Mouse (Mus musculus) forebrain, embryonic 13.5 days (tissue): ENCODE results near the gene Plcb3. TPM values are rescaled to one million over a fixed set of nuclear protein-coding genes. Genes with fewer than 3 reads are reported as not detected.
A peak's percentile ranks its signal among the peaks of the same experiment; 100 is the strongest.
"Not testable (repeated sequence)": the region's sequence is repeated elsewhere in the genome, so short reads cannot be mapped to it uniquely, and the experiment has no call there.

Experiments
- ATAC-seq: fragments of 200-750 bp; cut with Nextera tagmentation; 2 replicates; pipeline ENCODE4 v1.8.0; 2017
- H3K27ac ChIP-seq: fragments of 300-500 bp; sonication (generic); 2 replicates; pipeline ENCODE4 v1.5.1; 2015; ENCODE audit warnings: inconsistent platforms, mild to moderate bottlenecking, moderate library complexity
- H3K27me3 ChIP-seq: fragments of 300-500 bp; sonication (generic); 2 replicates; pipeline ENCODE4 v1.6.1; 2015; ENCODE audit warnings: mild to moderate bottlenecking, inconsistent platforms
- H3K36me3 ChIP-seq: fragments of 300-500 bp; sonication (generic); 2 replicates; pipeline ENCODE4 v1.6.1; 2015; ENCODE audit warnings: mild to moderate bottlenecking, inconsistent platforms; ENCODE audit not compliant: poor library complexity, severe bottlenecking
- H3K4me1 ChIP-seq: fragments of 300-500 bp; sonication (generic); 2 replicates; pipeline ENCODE4 v1.6.1; 2015; ENCODE audit warnings: inconsistent platforms
- H3K4me2 ChIP-seq: fragments of 300-500 bp; sonication (generic); 2 replicates; pipeline ENCODE4 v1.6.1; 2015; ENCODE audit warnings: inconsistent platforms, mild to moderate bottlenecking, moderate library complexity
- H3K4me3 ChIP-seq: fragments of 300-500 bp; sonication (generic); 2 replicates; pipeline ENCODE4 v1.5.1; 2015; ENCODE audit warnings: mild to moderate bottlenecking, inconsistent platforms
- H3K9ac ChIP-seq: fragments of 300-500 bp; sonication (generic); 2 replicates; pipeline ENCODE4 v1.6.1; 2015; ENCODE audit warnings: mild to moderate bottlenecking, inconsistent platforms
- H3K9me3 ChIP-seq: fragments of 300-500 bp; sonication (generic); replicated peaks from 2 replicates; pipeline ENCODE4 v1.6.1; 2016; ENCODE audit warnings: inconsistent platforms
- WGBS: fragments of 180-500 bp; shearing (Covaris S2); methylation state at CpG from one replicate; pipeline ENCODE4 v1.1.7; 2015; 5-methylcytosine and 5-hydroxymethylcytosine counted together
- polyA plus RNA-seq: library from polyadenylated mRNA; unstranded; fragments of >200 nt; fragmentation: Nextera tagmentation; extraction: Ambion mirVana; gene quantifications from 2 replicates; pipeline ENCODE4 v1.2.1, GENCODE M21; 2015

The Plcb3 gene
- polyA plus RNA-seq, 1 experiment from 2014 or later: 11.0 TPM

- H3K4me2 ChIP-seq: no peak overlapping the region
- H3K4me1 ChIP-seq: peaks cover 42% of the 10 kb centered on the region
- 81% methylated on average over 9 of the region's 9 CpGs for WGBS
- peaks cover 25% of the 10 kb centered on the region for H3K36me3 ChIP-seq
- ATAC-seq: no peak
- no peak overlapping the region for H3K4me3 ChIP-seq
- no peak overlapping the region for H3K27ac ChIP-seq
- H3K9me3 ChIP-seq: no peaks in the 10 kb centered on the region
- H3K9ac ChIP-seq: no peak overlapping the region
- no peaks in the 10 kb centered on the region for H3K27me3 ChIP-seq
Measured at GRCm38 (mm10) chr19:6997721-6998290, 21.5 kb upstream of the Plcb3 start.

GRCm38 (mm10) chr19:6996006-6996405, 19.7 kb upstream of the Plcb3 start, which contains the start of the genes Nudt22 and Trpt1:
Gene Nudt22, minus strand, starts transcription at chr19:6996117.
Gene Trpt1, plus strand, starts transcription at chr19:6996131.
- ATAC-seq: peak; percentile 79
- H3K4me3 ChIP-seq: peak within 1 kb of the TSS; percentile 64
- under 1% methylated on average over 24 of the region's 24 CpGs for WGBS

GRCm38 (mm10) chr19:6995255-6995991, 19.2 kb upstream of the Plcb3 start:
- no peak for ATAC-seq
- Histone ChIP-seq H3K27ac (0 out of 2 replicates have a peak overlapping the region, but pooled peaks have one; percentile 7), H3K4me1 (peaks cover 51% of the 10 kb centered on the region), H3K4me2 (peak overlapping the region; percentile 83), H3K36me3 (peaks cover 24% of the 10 kb centered on the region), H3K4me3 (peak overlapping the region; percentile 64), H3K9ac (peak overlapping the region; percentile 74), H3K9me3 (no peaks in the 10 kb centered on the region), H3K27me3 (no peaks in the 10 kb centered on the region)
- 52% methylated on average over 21 of the region's 21 CpGs for WGBS

More at GRCm38 (mm10) chr19:6996006-6996405, 19.7 kb upstream of the Plcb3 start, which contains the start of the genes Nudt22 and Trpt1:
- Histone ChIP-seq H3K4me1 (peaks cover 51% of the 10 kb centered on the region), H3K27me3 (no peaks in the 10 kb centered on the region), H3K9ac (peak within 1 kb of the TSS; percentile 74), H3K36me3 (peaks cover 25% of the 10 kb centered on the region), H3K27ac (peak within 1 kb of the TSS; percentile 16; the same call in 1 of the 2 replicates), H3K9me3 (no peaks in the 10 kb centered on the region), H3K4me2 (peak within 1 kb of the TSS; percentile 83)

- Histone ChIP-seq H3K4me2 (peak overlapping the region; percentile 83; the same call in 1 of the 2 replicates), H3K4me3 (peak overlapping the region; percentile 64; the same call in 1 of the 2 replicates), H3K9me3 (no peaks in the 10 kb centered on the region), H3K36me3 (peaks cover 15% of the 10 kb centered on the region), H3K27me3 (no peaks in the 10 kb centered on the region), H3K4me1 (peaks cover 51% of the 10 kb centered on the region), H3K27ac (no peak overlapping the region), H3K9ac (no peak overlapping the region)
- ATAC-seq: no peak
- 84% methylated on average over 8 of the region's 8 CpGs for WGBS
Measured at GRCm38 (mm10) chr19:6994489-6994888, 18.2 kb upstream of the Plcb3 start.

GRCm38 (mm10) chr19:6994002-6994401, 17.7 kb upstream of the Plcb3 start:
- H3K4me3 ChIP-seq: no peak overlapping the region
- H3K27me3 ChIP-seq: no peaks in the 10 kb centered on the region
- 84% methylated on average over 8 of the region's 8 CpGs for WGBS
- H3K36me3 ChIP-seq: peaks cover 10% of the 10 kb centered on the region
- no peak overlapping the region for H3K4me2 ChIP-seq
- no peak overlapping the region for H3K9ac ChIP-seq
- no peaks in the 10 kb centered on the region for H3K9me3 ChIP-seq
- H3K4me1 ChIP-seq: peaks cover 51% of the 10 kb centered on the region
- ATAC-seq: no peak
- no peak overlapping the region for H3K27ac ChIP-seq

GRCm38 (mm10) chr19:6993011-6993770, 16.9 kb upstream of the Plcb3 start:
- H3K4me1 ChIP-seq: peaks cover 54% of the 10 kb centered on the region

GRCm38 (mm10) chr19:6992011-6992858, 16.0 kb upstream of the Plcb3 start, which contains the start of gene Dnajc4:
Gene Dnajc4, minus strand, starts transcription at chr19:6992572.
- H3K27ac ChIP-seq: 0 out of 2 replicates have a peak within 1 kb of the TSS, but pooled peaks have one; percentile 8
- H3K27me3 ChIP-seq: no peaks in the 10 kb centered on the region
- peak within 1 kb of the TSS; percentile 53 for H3K4me3 ChIP-seq
- H3K4me2 ChIP-seq: peak within 1 kb of the TSS; percentile 87
- peak within 1 kb of the TSS; percentile 72 for H3K9ac ChIP-seq
- no peaks in the 10 kb centered on the region for H3K9me3 ChIP-seq
- H3K36me3 ChIP-seq: no peaks in the 10 kb centered on the region
- WGBS: 2% methylated on average over 37 of the region's 37 CpGs
- peak; percentile 95 for ATAC-seq
- H3K4me1 ChIP-seq: peaks cover 54% of the 10 kb centered on the region

More at GRCm38 (mm10) chr19:6993011-6993770, 16.9 kb upstream of the Plcb3 start:
- H3K4me3 ChIP-seq: peak overlapping the region; percentile 53
- peaks cover 2% of the 10 kb centered on the region for H3K36me3 ChIP-seq
- H3K4me2 ChIP-seq: peak overlapping the region; percentile 87
- peak overlapping the region; percentile 68 for H3K9ac ChIP-seq
- no peaks in the 10 kb centered on the region for H3K27me3 ChIP-seq
- H3K27ac ChIP-seq: 0 out of 2 replicates have a peak overlapping the region, but pooled peaks have one; percentile 8
- no peaks in the 10 kb centered on the region for H3K9me3 ChIP-seq
- 61% methylated on average over 14 of the region's 14 CpGs for WGBS
- ATAC-seq: peak; percentile 3; the same call in 1 of the 2 replicates

- not testable (repeated sequence) for ATAC-seq, H3K9me3 ChIP-seq, H3K27ac ChIP-seq, H3K36me3 ChIP-seq, H3K9ac ChIP-seq, H3K27me3 ChIP-seq, H3K4me3 ChIP-seq
- Histone ChIP-seq H3K4me1 (peaks cover 51% of the 10 kb centered on the region), H3K4me2 (peak overlapping the region; percentile 87; the same call in 1 of the 2 replicates)
- WGBS: 91% methylated on average over 6 of the region's 6 CpGs
Measured at GRCm38 (mm10) chr19:6991166-6991565, 14.9 kb upstream of the Plcb3 start.

- Histone ChIP-seq H3K9me3 (no peaks in the 10 kb centered on the region), H3K4me3 (no peak overlapping the region), H3K4me1 (peaks cover 54% of the 10 kb centered on the region), H3K27ac (no peak overlapping the region), H3K9ac (no peak overlapping the region), H3K36me3 (peaks cover 1% of the 10 kb centered on the region; the same call in 1 of the 2 replicates), H3K4me2 (no peak overlapping the region), H3K27me3 (no peaks in the 10 kb centered on the region)
- ATAC-seq: no peak
- WGBS: 91% methylated on average over 6 of the region's 6 CpGs
Measured at GRCm38 (mm10) chr19:6990712-6991111, 14.4 kb upstream of the Plcb3 start.

- Histone ChIP-seq H3K4me3 (no peak overlapping the region), H3K9me3 (no peaks in the 10 kb centered on the region), H3K9ac (no peak overlapping the region), H3K27me3 (no peaks in the 10 kb centered on the region), H3K36me3 (peaks cover 13% of the 10 kb centered on the region), H3K4me1 (peaks cover 41% of the 10 kb centered on the region), H3K27ac (no peak overlapping the region), H3K4me2 (no peak overlapping the region)
- ATAC-seq: no peak
- WGBS: 88% methylated on average over 8 of the region's 8 CpGs
Measured at GRCm38 (mm10) chr19:6989251-6989650, 13.0 kb upstream of the Plcb3 start.

- no peaks in the 10 kb centered on the region for H3K27me3 ChIP-seq
- H3K9me3 ChIP-seq: no peaks in the 10 kb centered on the region
- peaks cover 33% of the 10 kb centered on the region for H3K4me1 ChIP-seq
- peaks cover 14% of the 10 kb centered on the region for H3K36me3 ChIP-seq
- peak overlapping the region; percentile 69 for H3K4me3 ChIP-seq
- peak overlapping the region; percentile 78 for H3K4me2 ChIP-seq
- no peak for ATAC-seq
- no peak overlapping the region; the same call in 1 of the 2 replicates for H3K27ac ChIP-seq
- 6% methylated on average over 8 of the region's 8 CpGs for WGBS
- H3K9ac ChIP-seq: peak overlapping the region; percentile 83
Measured at GRCm38 (mm10) chr19:6987904-6988285, 11.6 kb upstream of the Plcb3 start.
